19 mouse cellular contexts compared by ENCODE assay signal in the genomic region with DNA sequence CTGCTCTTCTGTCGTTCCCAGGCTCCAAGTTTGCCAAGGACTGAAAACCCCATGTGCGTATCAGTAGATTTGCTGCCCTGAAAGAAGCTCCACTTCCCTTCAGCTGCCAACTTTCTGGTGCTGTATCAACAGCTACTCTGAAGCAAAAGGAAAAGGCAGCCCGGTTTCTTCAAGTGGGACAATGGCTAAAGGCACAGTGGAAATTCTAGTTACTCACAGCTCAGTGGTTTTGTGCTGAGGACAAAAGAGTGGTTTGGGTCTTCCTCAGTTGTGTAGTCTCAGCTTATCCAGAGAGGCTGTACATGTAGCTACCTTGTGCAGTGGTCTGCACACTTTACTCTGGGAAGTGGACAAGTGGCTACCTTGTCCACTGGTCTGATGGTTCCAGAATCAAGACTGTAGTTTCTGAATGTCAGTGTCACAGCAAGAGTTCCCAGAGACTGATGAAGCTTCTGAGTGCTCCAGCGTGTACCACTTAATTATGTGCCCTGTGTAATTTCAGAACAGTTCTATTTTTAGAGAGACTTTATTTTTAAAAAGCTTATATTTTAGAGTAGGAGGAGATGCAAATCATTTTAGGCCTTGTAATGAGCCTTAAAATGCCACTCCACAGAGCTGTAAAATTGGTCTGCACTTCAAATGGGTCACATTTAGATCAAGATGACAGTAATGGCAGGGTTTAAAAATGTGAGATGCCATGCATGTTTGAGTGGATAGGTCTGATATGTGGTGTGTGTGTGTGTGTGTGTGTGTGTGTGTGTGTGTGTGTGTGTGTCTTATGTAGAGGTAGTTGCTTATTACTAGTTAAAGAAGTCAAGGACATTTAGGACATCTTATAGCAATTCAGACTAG. TPM values are rescaled to one million over a fixed set of nuclear protein-coding genes. Genes with fewer than 3 reads are reported as not detected.
DNase-seq lines count a peak whose midpoint lies in the region; ATAC-seq and TF ChIP-seq lines count a peak whose summit lies in the region.
"Had no signal": no experiment of that assay in that cellular context is flagged by ENCODE, and none has a peak within 500 bp of the region (broad histone marks: within the 10 kb centered on the region; RNA-seq: fewer than 3 reads in every experiment).

No protein-coding gene starts in this region.

- no peaks in the 10 kb centered on the region for H3K4me1 ChIP-seq in hindbrain, postnatal 0 days (ENCODE audit: insufficient read depth, low read length)
- H3K4me1 ChIP-seq in hindbrain, embryonic 11.5 days (replicated peaks; ENCODE audit: control insufficient read depth, insufficient read depth, low read length) = no peaks in the 10 kb centered on the region
- no peaks in the 10 kb centered on the region for H3K4me1 ChIP-seq in forebrain, embryonic 14.5 days (ENCODE audit: control insufficient read depth, insufficient read depth, low read length)
- H3K4me1 ChIP-seq: embryonic facial prominence, embryonic 10.5 days; heart, embryonic 10.5 days; hindbrain, embryonic 13.5 days; intestine, embryonic 15.5 days had no signal

- no peak overlapping the region for H3K4me2 ChIP-seq in hindbrain, postnatal 0 days (ENCODE audit: low read depth, low read length)
- no peak overlapping the region for H3K4me2 ChIP-seq in hindbrain, embryonic 11.5 days (replicated peaks; ENCODE audit: low read depth, low read length)
- H3K4me2 ChIP-seq in forebrain, embryonic 14.5 days (ENCODE audit: low read length) = no peak overlapping the region
- H3K4me2 ChIP-seq: hindbrain, embryonic 13.5 days; intestine, embryonic 15.5 days had no signal

- H3K36me3 ChIP-seq in hindbrain, postnatal 0 days (ENCODE audit: insufficient read depth, low read length) = no peaks in the 10 kb centered on the region
- no peaks in the 10 kb centered on the region for H3K36me3 ChIP-seq in hindbrain, embryonic 11.5 days (ENCODE audit: control insufficient read depth, insufficient read depth, low read length)
- no peaks in the 10 kb centered on the region for H3K36me3 ChIP-seq in forebrain, embryonic 14.5 days (ENCODE audit: control insufficient read depth, insufficient read depth, low read length)
- H3K36me3 ChIP-seq: embryonic facial prominence, embryonic 10.5 days; heart, embryonic 10.5 days; hindbrain, embryonic 13.5 days; intestine, embryonic 15.5 days had no signal

- H3K27me3 ChIP-seq in hindbrain, postnatal 0 days (ENCODE audit: insufficient read depth, low read length) = no peaks in the 10 kb centered on the region
- H3K27me3 ChIP-seq in hindbrain, embryonic 11.5 days (ENCODE audit: control insufficient read depth, insufficient read depth, low read length) = no peaks in the 10 kb centered on the region
- H3K27me3 ChIP-seq in forebrain, embryonic 14.5 days (replicated peaks; ENCODE audit: control insufficient read depth, insufficient read depth, low read length) = no peaks in the 10 kb centered on the region
- H3K27me3 ChIP-seq: hindbrain, embryonic 13.5 days; intestine, embryonic 15.5 days had no signal

- no peak overlapping the region for H3K9ac ChIP-seq in hindbrain, postnatal 0 days (replicated peaks; ENCODE audit: low read length)
- H3K9ac ChIP-seq in hindbrain, embryonic 11.5 days (ENCODE audit: low read depth, low read length) = no peak overlapping the region
- H3K9ac ChIP-seq in forebrain, embryonic 14.5 days (ENCODE audit: low read length) = no peak overlapping the region
- H3K9ac ChIP-seq: hindbrain, embryonic 13.5 days; intestine, embryonic 15.5 days had no signal

- DNase-seq in hindbrain, postnatal 0 days (ENCODE audit: low spot score) = no peak
- no peak for DNase-seq in hindbrain, embryonic 11.5 days (ENCODE audit: low spot score)
- peak; percentile 35 for DNase-seq in brain, adult 2 months (ENCODE audit: low read depth, low spot score)
- DNase-seq in forebrain, embryonic 14.5 days (ENCODE audit: low spot score) = peak; percentile 33
- peak; percentile 57 for DNase-seq in retina, embryonic 14.5 days (ENCODE audit: low spot score)
- DNase-seq in adrenal gland, postnatal 4 days (ENCODE audit: low spot score in 2 of 2) = no peak
- DNase-seq in spleen, postnatal 14 days (ENCODE audit: low spot score in 2 of 2) = no peak
- DNase-seq in lung, adult 18-20 months = no peak
- DNase-seq: adrenal gland, postnatal 10 days; cerebellum, adult 2 months; cerebellum, postnatal 10 days; heart, adult 18-20 months; heart, postnatal 10 days; heart, postnatal 4 days had no signal

- H3K9me3 ChIP-seq in hindbrain, postnatal 0 days (ENCODE audit: low read length) = no peaks in the 10 kb centered on the region
- H3K9me3 ChIP-seq in hindbrain, embryonic 11.5 days (ENCODE audit: control insufficient read depth, low read length) = no peaks in the 10 kb centered on the region
- H3K9me3 ChIP-seq in forebrain, embryonic 14.5 days (replicated peaks; ENCODE audit: control insufficient read depth, low read length) = no peaks in the 10 kb centered on the region
- H3K9me3 ChIP-seq: embryonic facial prominence, embryonic 10.5 days; heart, embryonic 10.5 days; hindbrain, embryonic 13.5 days; intestine, embryonic 15.5 days had no signal

- no peak overlapping the region for H3K27ac ChIP-seq in hindbrain, postnatal 0 days
- H3K27ac ChIP-seq in hindbrain, embryonic 11.5 days (ENCODE audit: low read depth, low read length) = no peak overlapping the region
- no peak overlapping the region; the same call in 1 of the 2 replicates for H3K27ac ChIP-seq in forebrain, embryonic 14.5 days (ENCODE audit: low read depth, low read length)
- H3K27ac ChIP-seq: embryonic facial prominence, embryonic 10.5 days; heart, embryonic 10.5 days; hindbrain, embryonic 13.5 days; intestine, embryonic 15.5 days had no signal

- WGBS in hindbrain, postnatal 0 days = 65% methylated on average over 4 of the region's 4 CpGs
- WGBS in hindbrain, embryonic 11.5 days = 72% methylated on average over 4 of the region's 4 CpGs
- 54% methylated on average over 4 of the region's 4 CpGs for WGBS in forebrain, embryonic 14.5 days

- no peak for TF ChIP-seq CTCF in hindbrain, postnatal 0 days (IDR thresholded peaks at IDR 0.05; ENCODE audit: low read depth)

- H3K4me3 ChIP-seq in hindbrain, postnatal 0 days (ENCODE audit: low read length) = no peak overlapping the region
- no peak overlapping the region for H3K4me3 ChIP-seq in hindbrain, embryonic 11.5 days (ENCODE audit: low read depth, low read length)
- H3K4me3 ChIP-seq in forebrain, embryonic 14.5 days (ENCODE audit: low read depth, low read length) = no peak overlapping the region
- H3K4me3 ChIP-seq: embryonic facial prominence, embryonic 10.5 days; heart, embryonic 10.5 days; hindbrain, embryonic 13.5 days; intestine, embryonic 15.5 days had no signal

- ATAC-seq in hindbrain, postnatal 0 days = 0 out of 2 replicates have a peak, but pooled peaks have one; percentile 56
- ATAC-seq in hindbrain, embryonic 11.5 days (ENCODE audit: low FRiP score) = no peak
- ATAC-seq in forebrain, embryonic 14.5 days = no peak
- ATAC-seq: intestine, embryonic 15.5 days had no signal

RNA-seq across cellular contexts. Expression of a gene that starts 52.4 kb away (rescaled TPM):
- total RNA-seq in hindbrain, postnatal 0 days (2014; rRNA removed) = 64.1 and 83.1 TPM in 2 replicates
- polyA plus RNA-seq in hindbrain, postnatal 0 days (2015; fragmentation: Nextera tagmentation; extraction: Ambion mirVana) = 43.1 and 50.8 TPM in 2 replicates
- polyA plus RNA-seq in hindbrain, embryonic 11.5 days (2014; fragmentation: Nextera tagmentation; extraction: Ambion mirVana) = 1.1 and 1.3 TPM in 2 replicates
- 5.9 and 11.7 TPM in 2 replicates for polyA plus RNA-seq in forebrain, embryonic 14.5 days (2014; fragmentation: Nextera tagmentation; extraction: Ambion mirVana)
- 1 to 10 TPM; 5.1 to 6.1 TPM for total RNA-seq in adrenal gland, postnatal 4 days (2021)
- total RNA-seq: ES-E14 had no signal

Comparison
In these comparisons a context has a peak if more than half of its experiments do, and no peak if none do; other contexts are left out.
1. DNase-seq: peak in brain, adult 2 months (single experiment), forebrain, embryonic 14.5 days (single experiment) and retina, embryonic 14.5 days (single experiment); none in hindbrain, postnatal 0 days (single experiment), hindbrain, embryonic 11.5 days (single experiment), adrenal gland, postnatal 4 days (0 of 2), spleen, postnatal 14 days (0 of 2) and lung, adult 18-20 months (0 of 2).